Mouse (Mus musculus) heart, embryonic 11.5 days (tissue): ENCODE results near the gene Tlr2. TPM values are rescaled to one million over a fixed set of nuclear protein-coding genes. Genes with fewer than 3 reads are reported as not detected.
"Not testable (repeated sequence)": the region's sequence is repeated elsewhere in the genome, so short reads cannot be mapped to it uniquely, and the experiment has no call there.

Experiments
- ATAC-seq: fragments of 200-750 bp; cut with Nextera tagmentation; replicated peaks from 2 replicates; pipeline ENCODE4 v1.8.0; 2017; ENCODE audit warnings: moderate library complexity; ENCODE audit not compliant: insufficient number of reproducible peaks, low FRiP score, low TSS enrichment
- H3K27ac ChIP-seq: fragments of 300-500 bp; sonication (generic); 2 replicates; pipeline ENCODE4 v1.5.1; 2014; ENCODE audit warnings: mild to moderate bottlenecking, low read depth, low read length
- H3K27me3 ChIP-seq: fragments of 300-500 bp; sonication (generic); 2 replicates; pipeline ENCODE4 v1.6.1; 2014; ENCODE audit warnings: mild to moderate bottlenecking, low read length, mixed read lengths; ENCODE audit not compliant: control insufficient read depth, insufficient read depth
- H3K36me3 ChIP-seq: fragments of 300-500 bp; sonication (generic); 2 replicates; pipeline ENCODE4 v1.6.1; 2014; ENCODE audit warnings: mild to moderate bottlenecking, low read length, moderate library complexity, mixed read lengths; ENCODE audit not compliant: control insufficient read depth, insufficient read depth
- H3K4me1 ChIP-seq: fragments of 300-500 bp; sonication (generic); 2 replicates; pipeline ENCODE4 v1.6.1; 2014; ENCODE audit warnings: low read length; ENCODE audit not compliant: control insufficient read depth, insufficient read depth
- H3K4me2 ChIP-seq: fragments of 300-500 bp; sonication (generic); 2 replicates; pipeline ENCODE4 v1.6.1; 2014; ENCODE audit warnings: mild to moderate bottlenecking, moderate library complexity
- H3K4me3 ChIP-seq: fragments of 300-500 bp; sonication (generic); 2 replicates; pipeline ENCODE4 v1.5.1; 2014; ENCODE audit warnings: low read depth, low read length
- H3K9ac ChIP-seq: fragments of 300-500 bp; sonication (generic); 2 replicates; pipeline ENCODE4 v1.6.1; 2014; ENCODE audit warnings: mild to moderate bottlenecking, low read depth, low read length, moderate library complexity
- H3K9me3 ChIP-seq: fragments of 300-500 bp; sonication (generic); replicated peaks from 2 replicates; pipeline ENCODE4 v1.6.1; 2016; ENCODE audit warnings: low read length; ENCODE audit not compliant: control insufficient read depth
- WGBS: fragments of 180-500 bp; shearing (Covaris S2); extraction: QIAGEN DNeasy Blood & Tissue Kit; methylation state at CpG from one replicate; pipeline ENCODE4 v1.1.7; 2014; ENCODE audit not compliant: insufficient replicate concordance; 5-methylcytosine and 5-hydroxymethylcytosine counted together
- polyA plus RNA-seq: library from polyadenylated mRNA; unstranded; fragments of >200 nt; fragmentation: Nextera tagmentation; extraction: Ambion mirVana; gene quantifications from 2 replicates; pipeline ENCODE4 v1.2.1, GENCODE M21; 2014

Gene Tlr2
- 2.3 and 2.6 TPM in 2 replicates for polyA plus RNA-seq

- WGBS = 1% methylated on average over 35 of the region's 35 CpGs
- Histone ChIP-seq H3K27ac (no peak within 1 kb of the TSS), H3K27me3 (no peaks in the 10 kb centered on the region), H3K4me3 (peak within 1 kb of the TSS; percentile 59), H3K4me1 (no peaks in the 10 kb centered on the region), H3K9ac (peak within 1 kb of the TSS; percentile 73), H3K4me2 (peak within 1 kb of the TSS; percentile 79), H3K36me3 (no peaks in the 10 kb centered on the region), H3K9me3 (no peaks in the 10 kb centered on the region)
- ATAC-seq = peak; percentile 77
Measured at GRCm38 (mm10) chr3:83841095-83841850, at the start of gene Tlr2. TSS of gene Tlr2 (minus strand) at chr3:83841767.

GRCm38 (mm10) chr3:83885163-83885562, 43.6 kb upstream of the Tlr2 start:
- Histone ChIP-seq H3K4me3 (no peak overlapping the region), H3K9me3 (no peaks in the 10 kb centered on the region), H3K27ac (no peak overlapping the region), H3K27me3 (no peaks in the 10 kb centered on the region), H3K4me2 (no peak overlapping the region), H3K9ac (no peak overlapping the region), H3K36me3 (no peaks in the 10 kb centered on the region), H3K4me1 (no peaks in the 10 kb centered on the region)
- ATAC-seq = no peak
- WGBS = 71% methylated on average over 2 of the region's 2 CpGs

DNA sequence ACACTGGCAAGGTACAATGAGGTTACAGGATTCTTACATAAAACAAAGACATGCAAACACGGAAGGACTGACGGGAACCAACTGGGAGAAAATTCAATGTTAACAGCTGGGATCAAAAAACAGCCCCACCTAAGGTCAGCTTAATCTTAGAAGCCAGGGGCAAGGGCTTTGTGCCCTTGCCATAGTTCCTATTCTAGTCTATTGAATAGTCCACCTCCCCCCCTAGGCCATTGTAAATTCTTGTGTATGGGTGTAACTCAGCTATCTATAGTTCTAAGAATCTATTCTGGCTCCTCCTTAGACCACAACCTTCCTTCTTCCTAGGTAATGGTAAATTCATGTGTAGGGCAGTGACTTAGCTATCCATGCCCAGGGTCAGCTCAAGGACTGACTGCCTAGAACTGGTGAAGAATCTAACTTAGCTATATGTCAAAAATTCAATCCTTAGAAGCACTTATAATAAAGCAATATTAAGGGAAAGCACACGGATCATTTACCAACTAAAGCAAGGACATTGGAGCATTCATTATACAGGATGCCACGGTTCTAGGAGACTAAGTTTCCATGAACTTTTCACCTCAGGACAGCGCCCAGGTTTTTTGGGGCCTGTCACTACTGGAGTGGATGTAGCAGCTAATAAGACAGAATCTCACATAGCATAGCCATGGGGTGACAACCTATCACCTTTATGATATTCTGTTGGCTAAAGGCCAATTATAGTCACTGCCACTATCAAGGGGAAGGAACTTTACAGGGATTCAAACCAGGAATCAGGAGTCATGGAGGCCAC, 37.9 kb upstream of the Tlr2 start:
- H3K27ac ChIP-seq, H3K36me3 ChIP-seq, H3K9me3 ChIP-seq, ATAC-seq, H3K4me2 ChIP-seq, H3K4me3 ChIP-seq, H3K9ac ChIP-seq, H3K4me1 ChIP-seq, H3K27me3 ChIP-seq: not testable (repeated sequence)
- WGBS = 77% methylated on average over 5 of the region's 5 CpGs

- H3K4me2 ChIP-seq = no peak overlapping the region
- WGBS = 82% methylated on average over 4 of the region's 4 CpGs
- no peaks in the 10 kb centered on the region for H3K9me3 ChIP-seq
- H3K36me3 ChIP-seq = no peaks in the 10 kb centered on the region
- ATAC-seq = no peak
- no peak overlapping the region for H3K4me3 ChIP-seq
- H3K27ac ChIP-seq = no peak overlapping the region
- no peaks in the 10 kb centered on the region for H3K27me3 ChIP-seq
- no peaks in the 10 kb centered on the region for H3K4me1 ChIP-seq
- no peak overlapping the region for H3K9ac ChIP-seq
Measured at GRCm38 (mm10) chr3:83878801-83879200, 37.2 kb upstream of the Tlr2 start.

DNA sequence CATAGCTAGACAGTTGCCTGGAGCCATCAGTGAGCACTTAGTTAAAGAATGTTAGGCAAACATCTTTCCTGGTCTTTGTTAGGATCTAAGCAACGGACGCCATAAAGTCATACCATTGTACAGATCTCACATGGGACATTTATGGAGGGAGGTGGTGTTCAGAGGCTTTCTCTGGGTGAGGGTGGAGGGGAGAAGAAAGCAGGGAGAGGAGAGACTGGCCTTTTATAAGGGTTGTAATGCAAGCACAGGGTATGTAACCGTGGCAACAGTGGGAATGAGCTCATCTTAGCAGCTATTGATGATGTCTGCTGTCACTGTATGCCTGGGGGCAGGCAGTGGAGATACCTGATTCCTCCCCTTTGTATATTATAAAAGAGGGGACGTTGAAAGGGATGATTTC, 34.7 kb upstream of the Tlr2 start:
- WGBS = 67% methylated on average over 4 of the region's 4 CpGs
- Histone ChIP-seq H3K27ac (no peak overlapping the region), H3K4me3 (no peak overlapping the region), H3K4me2 (no peak overlapping the region), H3K4me1 (no peaks in the 10 kb centered on the region), H3K9ac (no peak overlapping the region), H3K27me3 (no peaks in the 10 kb centered on the region), H3K9me3 (no peaks in the 10 kb centered on the region), H3K36me3 (no peaks in the 10 kb centered on the region)
- no peak for ATAC-seq

- ATAC-seq, H3K27ac ChIP-seq, H3K4me2 ChIP-seq, H3K4me1 ChIP-seq, H3K9ac ChIP-seq, H3K4me3 ChIP-seq, H3K36me3 ChIP-seq, H3K9me3 ChIP-seq, H3K27me3 ChIP-seq: not testable (repeated sequence)
- WGBS = 78% methylated on average over 2 of the region's 2 CpGs
Measured at GRCm38 (mm10) chr3:83875078-83875477, 33.5 kb upstream of the Tlr2 start.

- H3K9me3 ChIP-seq, H3K27me3 ChIP-seq, H3K4me2 ChIP-seq, ATAC-seq, H3K4me3 ChIP-seq, H3K4me1 ChIP-seq, H3K36me3 ChIP-seq, H3K27ac ChIP-seq, H3K9ac ChIP-seq: not testable (repeated sequence)
- WGBS = 80% methylated on average over 2 of the region's 2 CpGs
Measured at GRCm38 (mm10) chr3:83872853-83873252, 31.3 kb upstream of the Tlr2 start.

- not testable (repeated sequence) for H3K27ac ChIP-seq, H3K9ac ChIP-seq, H3K4me2 ChIP-seq, H3K27me3 ChIP-seq, H3K4me1 ChIP-seq, H3K36me3 ChIP-seq, H3K4me3 ChIP-seq, ATAC-seq, H3K9me3 ChIP-seq
- WGBS = 89% methylated on average over 4 of the region's 4 CpGs
Measured at GRCm38 (mm10) chr3:83871962-83872361, 30.4 kb upstream of the Tlr2 start.
